Mouse (Mus musculus) olfactory bulb, adult 2 months (tissue): ENCODE results near the gene Opcml.

Experiments used
- CTCF ChIP-seq: fragments of 200-500 bp; IDR thresholded peaks from 2 replicates; pipeline ENCODE4 v1.5.1; 2012; ENCODE audit warnings: low read depth, mild to moderate bottlenecking, low read length, moderate library complexity; ENCODE audit not compliant: insufficient read depth
- POLR2A ChIP-seq: fragments of 200-500 bp; IDR thresholded peaks from 2 replicates; pipeline ENCODE4 v1.6.1; 2012; ENCODE audit warnings: mild to moderate bottlenecking, low read depth, low read length, moderate library complexity; ENCODE audit not compliant: insufficient read depth

GRCm38 (mm10) chr9:28578730-28579129 is 788.2 kb downstream of the Opcml start:
- TF ChIP-seq POLR2A = no peak
- no peak for TF ChIP-seq CTCF
